Mouse (Mus musculus) small intestine, adult 2 months (tissue): ENCODE measurements around the gene Dlgap3.

Source experiments
- CTCF ChIP-seq: fragments of 200-500 bp; IDR thresholded peaks from 2 replicates; pipeline ENCODE4 v1.5.1; 2012; ENCODE audit warnings: low read depth, mild to moderate bottlenecking, control low read depth, inconsistent platforms, low read length, moderate library complexity, mixed read lengths; ENCODE audit not compliant: insufficient replicate concordance, insufficient read length; ENCODE audit errors: extremely low read depth
- POLR2A ChIP-seq: fragments of 200-500 bp; IDR thresholded peaks from 2 replicates; pipeline ENCODE4 v1.6.1; 2012; ENCODE audit warnings: low read depth, mild to moderate bottlenecking, control low read depth, inconsistent platforms, low read length, moderate library complexity

DNA sequence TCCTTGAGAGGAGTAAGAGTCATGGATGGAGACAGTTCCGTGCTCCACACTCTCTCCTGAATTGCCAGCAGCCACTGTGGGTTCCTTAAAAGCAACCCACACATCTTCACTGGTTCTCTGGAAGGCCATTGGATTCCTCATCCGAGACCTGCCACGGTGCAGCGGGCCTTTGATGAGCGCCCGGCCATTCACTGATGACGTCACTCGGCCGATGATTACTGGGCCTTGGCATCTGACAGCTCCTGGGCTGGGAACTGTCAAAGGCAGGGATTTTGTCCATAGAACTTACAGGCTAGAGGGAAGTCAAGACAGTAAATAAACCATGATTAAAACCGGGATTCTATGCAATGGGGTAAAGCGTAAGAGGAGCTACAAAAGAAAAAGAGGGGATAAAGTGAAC lies 48.0 kb downstream of the Dlgap3 start:
- TF ChIP-seq POLR2A (no peak), CTCF (no peak)
